Mouse (Mus musculus): ENCODE data around the gene Rcl1. TPM values are rescaled to one million over a fixed set of nuclear protein-coding genes. Genes with fewer than 3 reads are reported as not detected.
A peak's percentile ranks its signal among the peaks of the same experiment; 100 is the strongest.

Rcl1 gene
- 35.3 and 40.4 TPM in 2 replicates for polyA plus RNA-seq (2015; fragmentation: Nextera tagmentation; extraction: Ambion mirVana)

DNA sequence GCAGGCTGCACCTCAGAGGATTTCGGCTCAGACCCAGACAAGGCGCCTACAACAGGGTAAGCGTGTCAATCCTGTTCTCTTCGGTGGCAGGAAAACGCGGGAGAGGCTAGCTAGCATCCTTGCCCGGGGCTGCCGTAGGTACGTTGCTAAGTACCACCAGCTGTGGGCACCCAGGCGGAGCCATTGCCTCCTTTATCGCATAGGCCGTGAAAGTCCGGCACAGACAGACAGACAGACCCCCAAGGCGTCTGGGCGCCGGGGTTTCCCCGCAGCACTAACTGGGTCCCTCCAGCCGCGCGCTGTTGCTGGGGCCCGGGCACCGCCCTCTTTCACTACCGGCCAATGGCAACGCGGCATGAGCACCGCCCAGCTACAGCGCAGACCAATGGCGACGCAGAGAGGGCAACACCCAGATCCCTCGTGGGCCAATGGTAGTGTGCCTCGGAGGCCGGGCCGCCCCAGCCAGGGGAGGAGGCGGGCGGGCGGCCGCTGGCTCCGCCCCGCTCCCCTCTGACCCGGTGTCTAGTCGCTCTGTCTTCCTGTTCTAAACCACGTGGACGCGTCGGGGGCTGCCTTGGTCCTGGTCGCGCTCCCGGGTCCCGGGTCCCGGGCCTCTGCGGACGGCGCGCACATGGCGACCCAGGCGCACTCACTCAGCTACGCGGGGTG, at the start of gene Rcl1:
TSS of gene Rcl1 (plus strand) at position 502 of the 669 bp plus-strand sequence.
- H3K27ac ChIP-seq (ENCODE audit: low read length) = peak within 1 kb of the TSS; percentile 69
- H3K4me3 ChIP-seq (replicated peaks; ENCODE audit: low read length) = peak within 1 kb of the TSS; percentile 96
- peak; percentile 100 for ATAC-seq
- no peaks in the 10 kb centered on the region for H3K27me3 ChIP-seq (replicated peaks; ENCODE audit: control insufficient read depth, insufficient read depth, low read length)
- WGBS = 0% methylated on average over 58 of the region's 58 CpGs
- no peaks in the 10 kb centered on the region for H3K36me3 ChIP-seq (ENCODE audit: control insufficient read depth, insufficient read depth)
- peak within 1 kb of the TSS; percentile 96 for H3K4me2 ChIP-seq (ENCODE audit: low read length)
- H3K9ac ChIP-seq (replicated peaks; ENCODE audit: low read depth, low read length) = peak within 1 kb of the TSS; percentile 80
- no peaks in the 10 kb centered on the region for H3K9me3 ChIP-seq (ENCODE audit: control insufficient read depth, low read length)
- peaks cover 11% of the 10 kb centered on the region for H3K4me1 ChIP-seq (replicated peaks; ENCODE audit: control insufficient read depth, insufficient read depth, low read length)

DNA sequence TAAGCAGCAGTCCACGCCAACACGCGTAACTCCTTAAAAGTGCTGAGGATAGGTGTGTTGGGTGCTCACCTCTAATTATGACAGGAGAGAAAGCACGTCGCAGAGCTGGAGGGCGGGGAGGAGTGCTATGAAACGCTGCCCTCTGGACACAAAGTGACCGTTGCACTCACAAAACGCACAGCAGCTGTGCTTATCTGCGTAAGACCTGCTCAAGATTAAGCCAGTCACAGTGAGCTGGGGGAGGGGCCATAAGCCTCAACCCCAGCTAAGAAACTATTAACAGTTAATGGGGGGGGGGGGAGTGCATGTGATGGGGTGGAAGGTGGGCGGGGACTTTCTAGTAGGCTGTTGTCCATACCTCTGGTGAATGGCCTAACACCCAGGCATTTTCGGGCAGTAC, 48.4 kb upstream of the Rcl1 start:
- no peak overlapping the region for H3K4me2 ChIP-seq (ENCODE audit: low read length)
- WGBS = 94% methylated on average over 12 of the region's 12 CpGs
- H3K4me1 ChIP-seq (replicated peaks; ENCODE audit: control insufficient read depth, insufficient read depth, low read length) = no peaks in the 10 kb centered on the region
- H3K36me3 ChIP-seq (ENCODE audit: control insufficient read depth, insufficient read depth) = no peaks in the 10 kb centered on the region
- H3K9me3 ChIP-seq (ENCODE audit: control insufficient read depth, low read length) = no peaks in the 10 kb centered on the region
- H3K4me3 ChIP-seq (replicated peaks; ENCODE audit: low read length) = no peak overlapping the region
- no peaks in the 10 kb centered on the region for H3K27me3 ChIP-seq (replicated peaks; ENCODE audit: control insufficient read depth, insufficient read depth, low read length)
- H3K27ac ChIP-seq (ENCODE audit: low read length) = no peak overlapping the region
- H3K9ac ChIP-seq (replicated peaks; ENCODE audit: low read depth, low read length) = no peak overlapping the region
- ATAC-seq = no peak

DNA sequence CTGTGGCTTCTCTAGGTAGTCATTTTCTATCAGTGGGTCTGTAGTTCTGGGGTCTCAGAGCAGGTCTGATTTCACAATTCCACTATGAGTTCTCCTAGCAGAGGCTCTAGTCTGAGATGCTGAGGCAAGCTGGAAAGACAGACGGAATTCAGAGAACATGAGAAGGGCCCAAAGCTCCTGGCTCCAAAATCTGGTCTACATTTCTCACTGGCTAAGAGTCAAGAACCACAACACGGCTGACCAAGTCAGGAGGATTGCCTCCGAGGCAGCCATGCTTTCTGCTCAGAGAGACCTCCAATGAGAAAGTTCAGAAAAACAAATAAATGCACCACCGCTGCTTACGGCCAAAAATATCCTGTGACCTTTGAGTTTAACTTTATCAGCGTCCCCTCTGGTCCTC, 46.6 kb upstream of the Rcl1 start:
- ATAC-seq = no peak
- no peak overlapping the region for H3K4me3 ChIP-seq (replicated peaks; ENCODE audit: low read length)
- no peaks in the 10 kb centered on the region for H3K36me3 ChIP-seq (ENCODE audit: control insufficient read depth, insufficient read depth)
- H3K27ac ChIP-seq (ENCODE audit: low read length) = no peak overlapping the region
- H3K9ac ChIP-seq (replicated peaks; ENCODE audit: low read depth, low read length) = no peak overlapping the region
- WGBS = 86% methylated on average over 6 of the region's 6 CpGs
- no peaks in the 10 kb centered on the region for H3K4me1 ChIP-seq (replicated peaks; ENCODE audit: control insufficient read depth, insufficient read depth, low read length)
- H3K27me3 ChIP-seq (replicated peaks; ENCODE audit: control insufficient read depth, insufficient read depth, low read length) = no peaks in the 10 kb centered on the region
- H3K4me2 ChIP-seq (ENCODE audit: low read length) = no peak overlapping the region
- no peaks in the 10 kb centered on the region for H3K9me3 ChIP-seq (ENCODE audit: control insufficient read depth, low read length)

DNA sequence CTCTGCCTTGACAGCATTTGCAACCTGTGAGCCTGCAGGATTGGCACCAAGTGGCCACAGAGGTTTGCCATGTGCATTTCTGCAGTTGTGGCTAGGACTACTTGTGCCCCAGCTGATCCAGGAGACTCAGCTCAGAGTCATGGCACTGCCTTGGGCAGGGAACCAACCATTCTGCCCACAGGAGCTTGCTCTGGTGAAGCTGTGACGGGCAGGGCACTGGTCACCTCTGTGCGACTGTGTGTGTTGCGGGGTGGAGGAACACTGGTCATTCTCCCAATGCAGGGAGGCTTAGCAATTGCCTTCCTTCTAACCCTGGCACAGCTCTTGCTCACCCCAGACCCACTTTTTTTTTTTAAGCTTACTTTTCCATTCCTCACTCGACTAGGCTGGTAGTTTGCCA, 45.7 kb upstream of the Rcl1 start:
- Histone ChIP-seq H3K4me3 (replicated peaks; ENCODE audit: low read length) (no peak overlapping the region), H3K27ac (ENCODE audit: low read length) (no peak overlapping the region), H3K36me3 (ENCODE audit: control insufficient read depth, insufficient read depth) (no peaks in the 10 kb centered on the region), H3K9me3 (ENCODE audit: control insufficient read depth, low read length) (no peaks in the 10 kb centered on the region), H3K4me2 (ENCODE audit: low read length) (no peak overlapping the region), H3K27me3 (replicated peaks; ENCODE audit: control insufficient read depth, insufficient read depth, low read length) (no peaks in the 10 kb centered on the region), H3K9ac (replicated peaks; ENCODE audit: low read depth, low read length) (no peak overlapping the region), H3K4me1 (replicated peaks; ENCODE audit: control insufficient read depth, insufficient read depth, low read length) (no peaks in the 10 kb centered on the region)
- no peak for ATAC-seq
- 88% methylated on average over 4 of the region's 4 CpGs for WGBS

DNA sequence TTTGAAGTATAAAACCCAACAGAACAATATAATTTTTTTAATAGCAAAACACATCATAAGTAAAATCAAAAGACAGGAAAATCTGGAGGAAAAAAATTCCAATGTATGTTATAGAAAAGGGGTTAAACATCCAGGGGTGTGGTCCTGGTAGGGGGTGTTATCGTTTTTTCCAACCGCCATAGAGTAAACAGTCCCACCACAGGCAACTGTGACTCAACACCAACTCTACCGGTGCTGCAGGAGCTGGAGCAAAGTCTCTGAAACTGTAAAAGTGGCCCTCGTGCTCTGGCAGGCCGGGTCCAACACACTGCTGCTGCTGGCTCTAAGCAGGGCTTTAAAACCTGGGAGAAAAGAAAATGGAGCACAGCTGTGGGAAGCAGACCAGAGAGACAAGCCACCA, 42.4 kb upstream of the Rcl1 start:
- Histone ChIP-seq H3K27ac (ENCODE audit: low read length) (no peak overlapping the region), H3K36me3 (ENCODE audit: control insufficient read depth, insufficient read depth) (no peaks in the 10 kb centered on the region), H3K9me3 (ENCODE audit: control insufficient read depth, low read length) (no peaks in the 10 kb centered on the region), H3K4me3 (replicated peaks; ENCODE audit: low read length) (no peak overlapping the region), H3K9ac (replicated peaks; ENCODE audit: low read depth, low read length) (no peak overlapping the region), H3K4me1 (replicated peaks; ENCODE audit: control insufficient read depth, insufficient read depth, low read length) (peaks cover 3% of the 10 kb centered on the region; the same call in 1 of the 2 replicates), H3K27me3 (replicated peaks; ENCODE audit: control insufficient read depth, insufficient read depth, low read length) (no peaks in the 10 kb centered on the region), H3K4me2 (ENCODE audit: low read length) (no peak overlapping the region)
- ATAC-seq = no peak
- 93% methylated on average over 5 of the region's 5 CpGs for WGBS

DNA sequence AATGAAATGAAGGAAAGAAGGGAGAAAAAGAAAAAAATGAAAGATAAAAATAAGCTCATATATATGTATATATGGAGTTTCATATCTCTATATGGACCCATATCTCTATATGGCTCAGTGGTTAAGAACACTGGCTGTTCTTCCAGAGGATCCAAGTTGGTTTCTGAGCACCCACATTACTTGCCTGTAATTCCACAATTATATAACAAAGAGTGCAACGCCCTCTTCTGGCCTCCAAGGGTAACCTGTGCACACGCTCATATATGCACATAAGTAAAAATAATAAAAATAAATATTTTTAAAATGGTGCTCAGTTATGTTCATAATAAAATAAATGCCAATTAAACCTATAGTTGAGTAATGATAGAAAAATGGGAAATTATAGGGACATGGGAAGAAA, 41.5 kb upstream of the Rcl1 start:
- no peak overlapping the region for H3K4me3 ChIP-seq (replicated peaks; ENCODE audit: low read length)
- ATAC-seq = no peak
- no peaks in the 10 kb centered on the region for H3K9me3 ChIP-seq (ENCODE audit: control insufficient read depth, low read length)
- no peaks in the 10 kb centered on the region for H3K27me3 ChIP-seq (replicated peaks; ENCODE audit: control insufficient read depth, insufficient read depth, low read length)
- H3K9ac ChIP-seq (replicated peaks; ENCODE audit: low read depth, low read length) = no peak overlapping the region
- no peaks in the 10 kb centered on the region for H3K36me3 ChIP-seq (ENCODE audit: control insufficient read depth, insufficient read depth)
- H3K4me1 ChIP-seq (replicated peaks; ENCODE audit: control insufficient read depth, insufficient read depth, low read length) = peaks cover 9% of the 10 kb centered on the region; the same call in 1 of the 2 replicates
- WGBS = 89% methylated on average over 2 of the region's 2 CpGs
- no peak overlapping the region for H3K4me2 ChIP-seq (ENCODE audit: low read length)
- H3K27ac ChIP-seq (ENCODE audit: low read length) = no peak overlapping the region

DNA sequence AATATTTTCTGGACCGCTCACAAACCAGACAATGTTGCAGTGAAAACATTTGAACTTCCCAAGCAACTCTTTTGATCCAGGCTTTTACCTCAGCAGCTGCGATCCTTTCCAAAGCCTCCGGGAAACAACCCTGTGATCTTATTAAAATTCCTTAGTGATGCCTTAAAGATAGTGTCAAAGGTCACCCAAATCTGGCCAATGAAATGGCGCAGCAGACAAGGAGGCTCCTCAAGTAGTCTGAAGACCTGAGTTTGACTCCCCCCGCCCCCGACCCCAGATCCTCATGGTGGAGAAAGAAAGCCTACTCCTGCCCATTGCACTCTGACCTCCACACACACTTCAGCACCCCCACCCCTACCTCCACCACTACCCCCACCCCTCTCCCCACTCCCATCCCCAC, 40.9 kb upstream of the Rcl1 start:
- Histone ChIP-seq H3K9ac (replicated peaks; ENCODE audit: low read depth, low read length) (no peak overlapping the region), H3K27ac (ENCODE audit: low read length) (no peak overlapping the region), H3K36me3 (ENCODE audit: control insufficient read depth, insufficient read depth) (no peaks in the 10 kb centered on the region), H3K27me3 (replicated peaks; ENCODE audit: control insufficient read depth, insufficient read depth, low read length) (no peaks in the 10 kb centered on the region), H3K4me1 (replicated peaks; ENCODE audit: control insufficient read depth, insufficient read depth, low read length) (peaks cover 9% of the 10 kb centered on the region; the same call in 1 of the 2 replicates), H3K4me2 (ENCODE audit: low read length) (no peak overlapping the region), H3K9me3 (ENCODE audit: control insufficient read depth, low read length) (no peaks in the 10 kb centered on the region), H3K4me3 (replicated peaks; ENCODE audit: low read length) (no peak overlapping the region)
- WGBS = 18% methylated on average over 6 of the region's 6 CpGs
- ATAC-seq = no peak

DNA sequence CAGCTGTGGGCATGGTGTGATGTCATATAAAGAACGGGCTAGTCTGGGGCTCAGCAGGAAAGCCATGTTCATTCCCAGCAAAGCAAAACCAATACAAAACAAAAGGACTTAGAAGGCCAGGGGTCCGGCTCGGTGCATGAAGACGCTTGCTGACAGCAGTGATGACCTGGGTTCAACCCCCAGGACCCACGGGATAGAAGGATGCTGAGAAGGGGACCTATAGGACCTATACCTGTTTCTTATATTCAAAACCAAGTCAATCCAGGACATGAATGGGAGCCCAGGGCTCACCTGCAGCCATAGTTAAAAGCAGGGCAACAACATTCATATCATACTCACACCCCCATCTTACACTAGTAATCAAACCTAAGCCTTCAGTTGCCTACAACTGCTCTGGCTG, 38.2 kb upstream of the Rcl1 start:
- H3K4me2 ChIP-seq (ENCODE audit: low read length) = no peak overlapping the region
- H3K9me3 ChIP-seq (ENCODE audit: control insufficient read depth, low read length) = no peaks in the 10 kb centered on the region
- H3K9ac ChIP-seq (replicated peaks; ENCODE audit: low read depth, low read length) = no peak overlapping the region
- peaks cover 11% of the 10 kb centered on the region; the same call in 1 of the 2 replicates for H3K4me1 ChIP-seq (replicated peaks; ENCODE audit: control insufficient read depth, insufficient read depth, low read length)
- H3K4me3 ChIP-seq (replicated peaks; ENCODE audit: low read length) = no peak overlapping the region
- no peaks in the 10 kb centered on the region for H3K36me3 ChIP-seq (ENCODE audit: control insufficient read depth, insufficient read depth)
- H3K27ac ChIP-seq (ENCODE audit: low read length) = no peak overlapping the region
- WGBS = 83% methylated on average over 5 of the region's 5 CpGs
- no peaks in the 10 kb centered on the region for H3K27me3 ChIP-seq (replicated peaks; ENCODE audit: control insufficient read depth, insufficient read depth, low read length)
- ATAC-seq = no peak

DNA sequence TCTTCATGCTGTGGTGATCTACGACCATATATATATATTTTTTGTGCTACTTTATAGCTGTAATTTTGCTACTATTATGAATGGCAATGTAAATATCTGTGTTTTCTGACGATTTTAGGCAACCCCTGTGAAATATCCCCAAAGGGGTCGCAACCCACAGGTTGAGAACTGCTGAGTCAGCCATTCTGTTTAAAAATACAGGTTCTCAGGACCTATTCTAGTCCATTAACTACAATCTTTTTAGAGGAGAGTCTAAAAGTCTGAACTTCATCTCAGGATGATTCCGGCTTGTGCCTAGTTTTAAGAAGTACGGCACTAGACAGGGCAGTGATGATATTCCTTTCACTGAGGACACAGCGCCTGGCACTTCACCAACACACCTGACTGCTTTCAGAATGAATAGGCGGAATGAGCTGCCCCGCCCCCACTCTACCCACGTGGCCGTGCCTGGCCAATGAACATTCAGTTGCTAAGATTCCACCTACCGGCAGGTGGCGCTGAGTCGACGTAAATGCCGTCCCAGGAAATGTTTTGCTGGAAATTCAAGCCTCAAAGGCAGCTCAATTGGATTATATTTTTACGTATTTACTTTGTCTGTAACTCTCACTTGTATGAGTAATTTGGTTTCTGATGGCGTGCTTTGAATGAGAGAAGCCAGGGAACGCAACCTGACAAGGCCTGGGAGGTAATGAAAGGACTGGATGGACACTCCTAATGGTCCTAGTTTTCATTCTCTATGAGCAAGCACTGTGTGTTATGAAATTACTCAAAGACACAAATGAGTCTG, 37.4 kb upstream of the Rcl1 start:
- H3K9ac ChIP-seq (replicated peaks; ENCODE audit: low read depth, low read length) = 0 out of 2 replicates have a peak overlapping the region, but pooled peaks have one; percentile 35
- no peaks in the 10 kb centered on the region for H3K36me3 ChIP-seq (ENCODE audit: control insufficient read depth, insufficient read depth)
- H3K9me3 ChIP-seq (ENCODE audit: control insufficient read depth, low read length) = no peaks in the 10 kb centered on the region
- no peaks in the 10 kb centered on the region for H3K27me3 ChIP-seq (replicated peaks; ENCODE audit: control insufficient read depth, insufficient read depth, low read length)
- no peak overlapping the region for H3K27ac ChIP-seq (ENCODE audit: low read length)
- peak overlapping the region; percentile 52 for H3K4me2 ChIP-seq (ENCODE audit: low read length)
- no peak overlapping the region; the same call in 1 of the 2 replicates for H3K4me3 ChIP-seq (replicated peaks; ENCODE audit: low read length)
- WGBS = 12% methylated on average over 18 of the region's 18 CpGs
- H3K4me1 ChIP-seq (replicated peaks; ENCODE audit: control insufficient read depth, insufficient read depth, low read length) = peaks cover 11% of the 10 kb centered on the region; the same call in 1 of the 2 replicates
- ATAC-seq = peak; percentile 79
